Mouse (Mus musculus) bone marrow, adult 2 months (tissue): ENCODE results near the gene Ccm2l. TPM values are rescaled to one million over a fixed set of nuclear protein-coding genes. Genes with fewer than 3 reads are reported as not detected.

Experiments used
- H3K27ac ChIP-seq: fragments of 200-500 bp; 2 replicates; pipeline ENCODE4 v1.5.1; 2012; ENCODE audit warnings: low read depth, mild to moderate bottlenecking, control low read depth, inconsistent platforms, low read length; ENCODE audit not compliant: control insufficient read depth, poor library complexity, insufficient read depth
- H3K4me1 ChIP-seq: fragments of 200-500 bp; 2 replicates; pipeline ENCODE4 v1.6.1; 2011; ENCODE audit warnings: low read length; ENCODE audit not compliant: control insufficient read depth, insufficient read depth
- H3K4me3 ChIP-seq: fragments of 200-500 bp; replicated peaks from 2 replicates; pipeline ENCODE3; 2011; ENCODE audit warnings: mild to moderate bottlenecking, low read depth, low read length, control low read depth; ENCODE audit not compliant: control insufficient read depth
- CTCF ChIP-seq: fragments of 200-500 bp; IDR thresholded peaks from 2 replicates; pipeline ENCODE4 v1.5.1; 2011; ENCODE audit warnings: low read length, control low read depth; ENCODE audit not compliant: control insufficient read depth, insufficient read depth
- POLR2A ChIP-seq: fragments of 200-500 bp; IDR thresholded peaks from 2 replicates; pipeline ENCODE4 v1.6.1; 2011; ENCODE audit warnings: low read depth, mild to moderate bottlenecking, control low read depth, low read length, borderline replicate concordance; ENCODE audit not compliant: control insufficient read depth
- WGBS: fragments of 180-500 bp; shearing (Covaris S2); methylation state at CpG from one replicate; pipeline ENCODE4 v1.1.7; 2018; 5-methylcytosine and 5-hydroxymethylcytosine counted together
- polyA plus RNA-seq: library from polyadenylated mRNA; stranded (reverse); fragments of >200 nt; gene quantifications from 2 replicates; pipeline ENCODE4 v1.2.4, GENCODE M21; 2011; ENCODE audit warnings: low replicate concordance; ENCODE audit not compliant: missing spikeins, insufficient read depth, insufficient read length

The Ccm2l gene
- polyA plus RNA-seq, 1 experiment: 8.3 TPM

- Histone ChIP-seq H3K4me1 (peaks cover 17% of the 10 kb centered on the region), H3K4me3 (no peak overlapping the region), H3K27ac (peak overlapping the region; percentile 54; the same call in 1 of the 2 replicates)
- 6% methylated on average over 4 of the region's 4 CpGs for WGBS
- TF ChIP-seq CTCF (no peak), POLR2A (no peak)
Measured at GRCm38 (mm10) chr2:153115679-153116081, 49.9 kb downstream of the Ccm2l start.

DNA sequence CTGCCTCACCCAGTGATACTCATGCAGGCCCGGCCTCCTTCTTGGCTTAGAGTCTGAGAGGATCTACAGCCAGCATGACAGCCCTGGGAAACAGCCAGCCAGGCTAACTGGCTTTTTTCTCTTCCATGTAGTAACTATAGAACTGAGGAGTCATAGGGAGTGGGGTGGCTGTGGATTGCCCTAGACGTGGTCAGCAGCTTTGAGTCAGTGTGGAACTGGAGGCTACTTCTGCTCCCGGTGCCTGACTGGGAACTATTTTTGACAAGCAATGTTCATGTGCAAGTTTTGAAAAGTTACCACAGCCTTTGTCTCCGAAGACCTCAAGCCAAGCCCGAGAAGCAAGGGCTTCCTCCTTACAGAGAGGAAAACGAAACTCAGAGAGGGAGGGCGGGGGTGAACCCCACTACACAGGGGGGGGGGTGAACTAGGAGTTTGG lies 51.3 kb downstream of the Ccm2l start:
- Histone ChIP-seq H3K27ac (peak overlapping the region; percentile 69), H3K4me3 (no peak overlapping the region), H3K4me1 (peaks cover 22% of the 10 kb centered on the region)
- 5% methylated on average over 7 of the region's 7 CpGs for WGBS
- no peak for TF ChIP-seq CTCF
- TF ChIP-seq POLR2A: no peak

- WGBS: 81% methylated on average over 6 of the region's 6 CpGs
- TF ChIP-seq POLR2A: no peak
- no peak for TF ChIP-seq CTCF
- H3K27ac ChIP-seq: peak overlapping the region; percentile 13; the same call in 1 of the 2 replicates
- peaks cover 24% of the 10 kb centered on the region for H3K4me1 ChIP-seq
- H3K4me3 ChIP-seq: no peak overlapping the region
Measured at GRCm38 (mm10) chr2:153119488-153119887, 53.7 kb downstream of the Ccm2l start.

- H3K27ac ChIP-seq: peak overlapping the region; percentile 61; the same call in 1 of the 2 replicates
- TF ChIP-seq CTCF (no peak), POLR2A (no peak)
- 30% methylated on average over 8 of the region's 8 CpGs for WGBS
- H3K4me1 ChIP-seq: peaks cover 20% of the 10 kb centered on the region
- no peak overlapping the region for H3K4me3 ChIP-seq
Measured at GRCm38 (mm10) chr2:153120126-153120525, 54.4 kb downstream of the Ccm2l start.

DNA sequence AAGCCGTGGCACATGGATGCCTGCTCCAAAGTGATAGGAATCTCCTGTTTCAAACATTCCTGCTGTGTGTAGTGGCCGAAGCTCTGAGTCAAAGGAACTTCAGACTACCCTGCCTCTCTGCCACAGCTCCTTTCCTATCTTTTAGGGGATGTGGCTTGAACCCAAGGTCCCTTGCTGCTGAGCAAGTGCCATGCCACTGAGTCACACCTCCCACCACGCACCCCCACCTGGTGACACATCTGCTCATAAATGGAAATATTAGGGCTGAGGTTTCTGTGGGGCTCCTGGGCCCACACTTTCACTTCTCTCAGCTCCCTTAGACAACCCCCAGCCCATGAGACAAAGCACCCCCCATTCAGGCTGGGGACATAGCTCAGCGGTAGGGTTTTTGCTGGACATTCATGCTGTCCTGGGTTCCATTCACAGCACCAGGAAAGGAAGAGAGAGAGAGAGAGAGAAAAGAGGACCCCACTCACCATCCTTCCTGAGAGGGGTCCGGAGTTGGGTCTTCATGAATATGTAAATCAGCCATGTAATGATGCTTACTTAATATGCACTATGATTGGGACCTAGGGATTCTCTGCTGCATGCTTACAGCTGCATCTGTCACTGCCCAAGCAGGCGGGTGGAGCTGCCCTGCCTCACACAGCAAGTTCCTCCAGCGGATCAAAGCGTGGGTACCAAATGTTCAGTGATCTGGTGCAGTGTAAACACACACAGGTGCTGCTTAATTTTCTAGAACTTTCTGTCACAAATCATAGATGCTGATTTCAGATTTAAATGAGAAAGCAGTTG lies 56.3 kb downstream of the Ccm2l start:
- TF ChIP-seq CTCF: no peak
- no peak for TF ChIP-seq POLR2A
- peaks cover 16% of the 10 kb centered on the region for H3K4me1 ChIP-seq
- H3K4me3 ChIP-seq: no peak overlapping the region
- 51% methylated on average over 8 of the region's 8 CpGs for WGBS
- H3K27ac ChIP-seq: peak overlapping the region; percentile 52; the same call in 1 of the 2 replicates

DNA sequence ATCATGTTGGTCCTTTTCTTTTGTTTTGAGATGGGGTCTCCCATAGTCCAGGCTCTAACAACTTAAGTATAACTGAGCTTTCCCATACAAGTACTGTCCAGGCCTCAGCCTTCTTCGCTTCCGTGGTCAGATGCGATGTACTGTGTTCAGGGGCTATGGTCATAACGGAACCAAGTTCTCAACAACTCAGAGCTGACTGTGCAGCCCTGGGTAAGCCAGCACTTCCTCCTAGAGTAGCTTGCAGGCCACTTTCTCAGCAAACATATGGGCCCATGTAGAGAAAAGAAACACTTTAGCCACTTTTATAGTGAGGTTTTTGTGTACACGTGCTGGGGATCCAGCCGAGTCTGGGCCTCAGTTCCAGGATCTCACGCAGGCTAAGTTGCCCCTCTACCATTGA lies 56.9 kb downstream of the Ccm2l start:
- TF ChIP-seq POLR2A: no peak
- no peak for TF ChIP-seq CTCF
- Histone ChIP-seq H3K27ac (peak overlapping the region; percentile 56; the same call in 1 of the 2 replicates), H3K4me1 (peaks cover 16% of the 10 kb centered on the region), H3K4me3 (no peak overlapping the region)
- WGBS: 33% methylated on average over 7 of the region's 7 CpGs

DNA sequence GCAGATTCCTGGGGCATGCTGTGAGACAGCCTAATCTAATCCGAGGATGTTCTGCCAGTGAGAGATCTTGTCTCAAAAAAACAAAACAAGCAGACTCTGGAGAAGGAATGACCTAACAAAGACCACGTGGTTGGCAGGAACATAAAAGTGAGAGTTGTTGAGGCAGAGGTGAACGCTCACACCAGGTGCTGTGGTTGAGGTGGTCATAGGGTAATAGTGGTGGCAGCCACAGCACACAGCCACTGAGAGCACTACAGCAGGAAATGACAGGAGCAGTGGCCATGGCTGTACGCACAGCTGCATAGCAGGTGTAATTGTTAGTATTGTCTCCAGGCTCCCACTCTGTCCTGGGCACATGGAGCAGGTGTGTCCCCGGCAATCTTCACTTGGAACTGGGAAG lies 60.1 kb downstream of the Ccm2l start:
- WGBS: 39% methylated on average over 5 of the region's 5 CpGs
- peaks cover 16% of the 10 kb centered on the region for H3K4me1 ChIP-seq
- TF ChIP-seq POLR2A: no peak
- TF ChIP-seq CTCF: no peak

GRCm38 (mm10) chr2:153131019-153131418 lies 65.3 kb downstream of the Ccm2l start:
- 34% methylated on average over 6 of the region's 6 CpGs for WGBS
- TF ChIP-seq CTCF (peak; percentile 76), POLR2A (no peak)
- Histone ChIP-seq H3K4me3 (no peak overlapping the region), H3K27ac (no peak overlapping the region), H3K4me1 (peaks cover under 1% of the 10 kb centered on the region; the same call in 1 of the 2 replicates)

More for the DNA sequence above, 60.1 kb downstream of the Ccm2l start:
- Histone ChIP-seq H3K4me3 (no peak overlapping the region), H3K27ac (no peak overlapping the region)

Other genes with a start within 250 kb of the Ccm2l start
- 97.4 and 124 TPM in 2 replicates for gene Bcl2l1, start 234.2 kb upstream of the Ccm2l start, polyA plus RNA-seq
- gene Tpx2, start 218.0 kb upstream of the Ccm2l start, polyA plus RNA-seq: 57.0 and 74.1 TPM in 2 replicates
- 1.0 TPM in 1 of 2 replicates, not detected in the other for gene Mylk2, start 154.6 kb upstream of the Ccm2l start, polyA plus RNA-seq
- not detected in 2 replicates for gene Foxs1, start 132.7 kb upstream of the Ccm2l start, polyA plus RNA-seq
- gene Dusp15, start 114.3 kb upstream of the Ccm2l start, polyA plus RNA-seq: not detected in 2 replicates
- gene Ttll9, start 103.5 kb upstream of the Ccm2l start, polyA plus RNA-seq: not detected in 2 replicates
- gene Pdrg1, start 50.5 kb upstream of the Ccm2l start, polyA plus RNA-seq: 29.8 and 30.9 TPM in 2 replicates
- not detected in 2 replicates for gene Xkr7, start 34.1 kb upstream of the Ccm2l start, polyA plus RNA-seq
- 20.0 and 54.3 TPM in 2 replicates for gene Hck, start 42.5 kb downstream of the Ccm2l start, polyA plus RNA-seq
- 12.6 and 18.3 TPM in 2 replicates for gene Tm9sf4, start 95.3 kb downstream of the Ccm2l start, polyA plus RNA-seq
- 2.5 and 5.5 TPM in 2 replicates for gene Tspyl3, start 159.5 kb downstream of the Ccm2l start, polyA plus RNA-seq
- 8.8 and 10.8 TPM in 2 replicates for gene Plagl2, start 175.5 kb downstream of the Ccm2l start, polyA plus RNA-seq
- 8.2 and 12.6 TPM in 2 replicates for gene Pofut1, start 175.6 kb downstream of the Ccm2l start, polyA plus RNA-seq
- gene Kif3b, start 225.5 kb downstream of the Ccm2l start, polyA plus RNA-seq: 6.3 and 10.9 TPM in 2 replicates